Mouse (Mus musculus) lung, postnatal 0 days (tissue): ENCODE data around the gene 4932438H23Rik.

Experiments used
- CTCF ChIP-seq: IDR thresholded peaks from 2 replicates; pipeline ENCODE4 v1.5.1; 2016; ENCODE audit warnings: antibody characterized with exemption, mild to moderate bottlenecking
- EP300 ChIP-seq: IDR thresholded peaks from 2 replicates; pipeline ENCODE4 v1.6.1; 2016; ENCODE audit warnings: antibody characterized with exemption, mild to moderate bottlenecking, control low read depth

DNA sequence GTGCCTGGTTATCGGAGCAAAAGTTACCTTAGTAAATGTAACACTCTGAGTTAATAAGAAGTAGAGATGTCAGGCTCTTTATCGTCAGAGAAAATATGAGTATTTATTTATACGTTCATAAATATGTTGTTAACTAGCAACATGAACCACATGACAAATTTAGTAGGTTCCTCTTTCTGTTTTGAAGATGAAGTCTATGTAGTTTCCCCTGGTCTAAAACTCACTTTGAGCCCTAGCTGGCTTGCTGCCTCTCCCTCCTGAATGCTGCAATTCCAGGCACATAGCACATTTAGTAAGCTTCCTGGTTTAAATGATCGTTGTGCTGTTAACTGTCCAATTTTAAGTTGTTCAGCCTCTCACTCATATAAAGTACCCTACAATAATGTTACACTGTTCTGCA lies 64.2 kb downstream of the 4932438H23Rik start:
- TF ChIP-seq EP300 = no peak
- TF ChIP-seq CTCF = no peak
